Mouse (Mus musculus) E14TG2a.4 (cell line): Measurements from ENCODE around the gene Lin7b.

Source experiments
- CTCF ChIP-seq: conservative IDR thresholded peaks from 2 replicates; pipeline ENCODE4 v1.5.1; 2014; ENCODE audit warnings: low read length
- NANOG ChIP-seq: IDR thresholded peaks from 2 replicates; pipeline ENCODE4 v1.6.1; 2014; ENCODE audit warnings: borderline replicate concordance, low read length, mixed read lengths

DNA sequence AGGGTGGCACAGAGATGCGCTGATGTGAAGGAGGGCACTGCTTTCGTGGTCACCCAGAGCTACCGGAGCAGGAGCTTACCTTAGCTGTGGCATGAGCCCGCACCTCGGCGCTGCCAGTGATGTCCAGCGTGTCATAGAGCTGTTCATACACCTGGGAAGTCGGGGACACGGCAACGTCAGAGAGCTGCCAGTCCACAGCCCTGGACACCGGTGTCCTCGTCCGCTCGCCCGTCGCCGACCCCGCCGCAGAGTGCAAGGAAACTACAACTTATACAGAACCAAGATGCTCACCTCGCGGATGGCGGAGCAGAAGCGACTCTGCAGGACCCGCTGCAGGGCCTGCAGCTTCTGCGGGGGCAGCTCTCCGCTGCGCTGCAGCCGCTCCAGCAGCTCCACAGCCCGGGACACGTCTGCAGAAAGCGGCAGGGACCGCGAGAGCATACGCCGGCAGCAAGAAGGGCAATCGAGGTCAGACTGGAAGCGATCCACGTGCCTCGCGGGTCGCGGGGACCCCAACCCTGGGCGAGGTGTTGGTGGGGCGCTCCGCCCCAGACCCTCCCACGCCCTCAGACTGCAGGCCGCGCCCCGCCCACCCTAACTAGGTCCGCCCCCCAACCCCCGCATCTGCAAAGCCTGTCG, 428 bp downstream of the Lin7b start:
- TF ChIP-seq CTCF = no peak
- no peak for TF ChIP-seq NANOG
